Mouse (Mus musculus): Measurements from ENCODE around the gene Cnppd1. TPM values are rescaled to one million over a fixed set of nuclear protein-coding genes. Genes with fewer than 3 reads are reported as not detected.

The Cnppd1 gene
- total and polyA plus RNA-seq, 3 experiments, result 12.3 to 47.2 (median 16.2) TPM

GRCm38 (mm10) chr1:75122211-75122610 is 20.3 kb downstream of the Cnppd1 start:
- Histone ChIP-seq H3K27ac (ENCODE audit: insufficient read depth, low read depth) (no peak overlapping the region), H3K36me3 (replicated peaks in 1 of 2; ENCODE audit: control insufficient read depth in 1 of 2, insufficient read depth in 1 of 2, low read length in 1 of 2) (no peaks in the 10 kb centered on the region), H3K9ac (ENCODE audit: insufficient read depth, low read depth) (no peak overlapping the region), H3K79me2 (replicated peaks; ENCODE audit: control insufficient read depth, extremely low read depth, insufficient read depth, poor library complexity, severe bottlenecking) (no peaks in the 10 kb centered on the region), H3K9me3 (replicated peaks; ENCODE audit: low read length) (no peaks in the 10 kb centered on the region), H3K27me3 (replicated peaks) (no peaks in the 10 kb centered on the region), H3K4me3 (replicated peaks in 1 of 3; ENCODE audit: low read depth in 2 of 3, low read length in 2 of 3, poor library complexity in 1 of 3) (no peak overlapping the region), H3K4me2 (ENCODE audit: insufficient read depth, low read depth, poor library complexity, severe bottlenecking) (no peak overlapping the region), H3K4me1 (ENCODE audit: control insufficient read depth in 1 of 2, insufficient read depth in 2 of 2) (peaks cover 9 to 16% of the 10 kb centered on the region in 2 experiments)
- no peak for TF ChIP-seq TBP (conservative IDR thresholded peaks at IDR 0.05; ENCODE audit: low read depth, low read length)
- no peak for TF ChIP-seq ZMIZ1 (IDR thresholded peaks at IDR 0.05; ENCODE audit: low read depth, low read length)
- TF ChIP-seq RAD21 (IDR thresholded peaks at IDR 0.05; ENCODE audit: low read depth, low read length), result peak; percentile 74
- TF ChIP-seq E2F4 (IDR thresholded peaks at IDR 0.05; ENCODE audit: insufficient replicate concordance, low read depth, low read length), result no peak
- 0 out of 2 replicates have a peak, but pooled peaks have one; percentile 28 for TF ChIP-seq MYC (IDR thresholded peaks at IDR 0.05; ENCODE audit: low read depth, low read length)
- no peak for TF ChIP-seq PAX5 (IDR thresholded peaks at IDR 0.05; ENCODE audit: low read length)
- no peak for TF ChIP-seq ZKSCAN1 (IDR thresholded peaks at IDR 0.05; ENCODE audit: borderline replicate concordance, low read depth, low read length)
- peak; percentile 34 to 71; a peak in 3 of 4 replicates for TF ChIP-seq CTCF (conservative IDR thresholded peaks at IDR 0.05 in 1 of 2, IDR thresholded peaks at IDR 0.05 in 1 of 2; ENCODE audit: low read depth in 2 of 2, low read length in 2 of 2)
- TF ChIP-seq SMC3 (IDR thresholded peaks at IDR 0.05; ENCODE audit: low read depth, low read length), result peak; percentile 48
- no peak for TF ChIP-seq SIN3A (IDR thresholded peaks at IDR 0.05; ENCODE audit: low read length)
- no peak for TF ChIP-seq CHD2 (IDR thresholded peaks at IDR 0.05; ENCODE audit: low read length)
- TF ChIP-seq GABPA (IDR thresholded peaks at IDR 0.05; ENCODE audit: insufficient replicate concordance, low read depth, low read length), result no peak
- no peak for DNase-seq (ENCODE audit: extremely low read depth)
- dilution Hi-C loops (cut with MboI; ENCODE audit: extremely low pct_ligation_motif_present, extremely low pct_unique_long_range_greater_than_20kb, low sequenced_read_pairs), result no loop called here
- in situ Hi-C loops (cut with MboI; ENCODE audit: low pct_ligation_motif_present, low pct_unique_long_range_greater_than_20kb, low sequenced_read_pairs), result no loop called here

Other genes starting within 250 kb of the Cnppd1 start
- gene Cryba2, start 249.6 kb downstream of the Cnppd1 start, total RNA-seq (2012; rRNA removed), result 0.55 TPM in 1 of 2 replicates, not detected in the other
- not detected in 2 replicates for gene Cryba2, start 249.6 kb downstream of the Cnppd1 start, total RNA-seq (2014; rRNA removed)
- gene Cryba2, start 249.6 kb downstream of the Cnppd1 start, polyA plus RNA-seq (2012; ENCODE audit: insufficient read length, low read depth), result 0.30 and 0.78 TPM in 2 replicates
- not detected in 2 replicates for gene Cfap65, start 207.1 kb downstream of the Cnppd1 start, total RNA-seq (2012; rRNA removed)
- gene Cfap65, start 207.1 kb downstream of the Cnppd1 start, total RNA-seq (2014; rRNA removed), result 0.04 TPM in 1 of 2 replicates, not detected in the other
- gene Cfap65, start 207.1 kb downstream of the Cnppd1 start, polyA plus RNA-seq (2012; ENCODE audit: insufficient read length, low read depth), result not detected in 2 replicates
- not detected in 2 replicates for gene Ihh, start 191.0 kb downstream of the Cnppd1 start, total RNA-seq (2012; rRNA removed)
- gene Ihh, start 191.0 kb downstream of the Cnppd1 start, total RNA-seq (2014; rRNA removed), result not detected in 2 replicates
- gene Ihh, start 191.0 kb downstream of the Cnppd1 start, polyA plus RNA-seq (2012; ENCODE audit: insufficient read length, low read depth), result not detected in 2 replicates
- gene Nhej1, start 17.5 kb downstream of the Cnppd1 start, total RNA-seq (2012; rRNA removed), result 2.8 and 3.4 TPM in 2 replicates
- 3.7 and 4.4 TPM in 2 replicates for gene Nhej1, start 17.5 kb downstream of the Cnppd1 start, total RNA-seq (2014; rRNA removed)
- gene Nhej1, start 17.5 kb downstream of the Cnppd1 start, polyA plus RNA-seq (2012; ENCODE audit: insufficient read length, low read depth), result 4.0 and 4.2 TPM in 2 replicates
- gene Slc23a3, start 8.8 kb downstream of the Cnppd1 start, total RNA-seq (2012; rRNA removed), result not detected in 2 replicates
- not detected in 2 replicates for gene Slc23a3, start 8.8 kb downstream of the Cnppd1 start, total RNA-seq (2014; rRNA removed)
- not detected in 2 replicates for gene Slc23a3, start 8.8 kb downstream of the Cnppd1 start, polyA plus RNA-seq (2012; ENCODE audit: insufficient read length, low read depth)
- 26.5 and 27.9 TPM in 2 replicates for gene Retreg2, start 67 bp upstream of the Cnppd1 start, total RNA-seq (2012; rRNA removed)
- gene Retreg2, start 67 bp upstream of the Cnppd1 start, total RNA-seq (2014; rRNA removed), result 12.8 and 14.6 TPM in 2 replicates
- gene Retreg2, start 67 bp upstream of the Cnppd1 start, polyA plus RNA-seq (2012; ENCODE audit: insufficient read length, low read depth), result 24.1 and 27.9 TPM in 2 replicates
- 30.5 and 40.7 TPM in 2 replicates for gene Zfand2b, start 25.9 kb upstream of the Cnppd1 start, total RNA-seq (2012; rRNA removed)
- 14.1 and 15.7 TPM in 2 replicates for gene Zfand2b, start 25.9 kb upstream of the Cnppd1 start, total RNA-seq (2014; rRNA removed)
- gene Zfand2b, start 25.9 kb upstream of the Cnppd1 start, polyA plus RNA-seq (2012; ENCODE audit: insufficient read length, low read depth), result 19.5 and 20.9 TPM in 2 replicates
- 26.0 and 29.0 TPM in 2 replicates for gene Abcb6, start 37.7 kb upstream of the Cnppd1 start, total RNA-seq (2012; rRNA removed)
- 15.5 and 20.1 TPM in 2 replicates for gene Abcb6, start 37.7 kb upstream of the Cnppd1 start, total RNA-seq (2014; rRNA removed)
- gene Abcb6, start 37.7 kb upstream of the Cnppd1 start, polyA plus RNA-seq (2012; ENCODE audit: insufficient read length, low read depth), result 19.2 and 22.3 TPM in 2 replicates
- 13.2 and 19.6 TPM in 2 replicates for gene Ankzf1, start 49.4 kb upstream of the Cnppd1 start, total RNA-seq (2012; rRNA removed)
- 20.4 and 21.1 TPM in 2 replicates for gene Ankzf1, start 49.4 kb upstream of the Cnppd1 start, total RNA-seq (2014; rRNA removed)
- gene Ankzf1, start 49.4 kb upstream of the Cnppd1 start, polyA plus RNA-seq (2012; ENCODE audit: insufficient read length, low read depth), result 13.3 TPM in 2 replicates
- gene Atg9a, start 49.5 kb upstream of the Cnppd1 start, total RNA-seq (2012; rRNA removed), result 9.2 and 15.6 TPM in 2 replicates
- 4.4 and 6.1 TPM in 2 replicates for gene Atg9a, start 49.5 kb upstream of the Cnppd1 start, total RNA-seq (2014; rRNA removed)
- gene Atg9a, start 49.5 kb upstream of the Cnppd1 start, polyA plus RNA-seq (2012; ENCODE audit: insufficient read length, low read depth), result 10.1 and 12.9 TPM in 2 replicates
- 3.6 and 4.6 TPM in 2 replicates for gene Glb1l, start 68.1 kb upstream of the Cnppd1 start, total RNA-seq (2012; rRNA removed)
- gene Glb1l, start 68.1 kb upstream of the Cnppd1 start, total RNA-seq (2014; rRNA removed), result 2.4 and 5.0 TPM in 2 replicates
- 10.0 and 10.8 TPM in 2 replicates for gene Glb1l, start 68.1 kb upstream of the Cnppd1 start, polyA plus RNA-seq (2012; ENCODE audit: insufficient read length, low read depth)
- gene Stk16, start 68.1 kb upstream of the Cnppd1 start, total RNA-seq (2012; rRNA removed), result 48.6 and 64.1 TPM in 2 replicates
- 58.2 and 60.6 TPM in 2 replicates for gene Stk16, start 68.1 kb upstream of the Cnppd1 start, total RNA-seq (2014; rRNA removed)
- 61.4 and 67.3 TPM in 2 replicates for gene Stk16, start 68.1 kb upstream of the Cnppd1 start, polyA plus RNA-seq (2012; ENCODE audit: insufficient read length, low read depth)
- 180 and 259 TPM in 2 replicates for gene Tuba4a, start 77.2 kb upstream of the Cnppd1 start, total RNA-seq (2012; rRNA removed)
- 168 and 192 TPM in 2 replicates for gene Tuba4a, start 77.2 kb upstream of the Cnppd1 start, total RNA-seq (2014; rRNA removed)
- 259 and 294 TPM in 2 replicates for gene Tuba4a, start 77.2 kb upstream of the Cnppd1 start, polyA plus RNA-seq (2012; ENCODE audit: insufficient read length, low read depth)
- 0.30 TPM in 1 of 2 replicates, not detected in the other for gene A630095N17Rik, start 89.4 kb upstream of the Cnppd1 start, total RNA-seq (2012; rRNA removed)
- gene A630095N17Rik, start 89.4 kb upstream of the Cnppd1 start, total RNA-seq (2014; rRNA removed), result 0.74 and 1.4 TPM in 2 replicates
- gene A630095N17Rik, start 89.4 kb upstream of the Cnppd1 start, polyA plus RNA-seq (2012; ENCODE audit: insufficient read length, low read depth), result 0.74 and 0.78 TPM in 2 replicates
- gene Dnajb2, start 93.7 kb upstream of the Cnppd1 start, total RNA-seq (2012; rRNA removed), result 13.8 and 14.7 TPM in 2 replicates
- 4.6 and 6.8 TPM in 2 replicates for gene Dnajb2, start 93.7 kb upstream of the Cnppd1 start, total RNA-seq (2014; rRNA removed)
- 15.2 and 15.3 TPM in 2 replicates for gene Dnajb2, start 93.7 kb upstream of the Cnppd1 start, polyA plus RNA-seq (2012; ENCODE audit: insufficient read length, low read depth)
- 0.04 TPM in 1 of 2 replicates, not detected in the other for gene Ptprn, start 121.8 kb upstream of the Cnppd1 start, total RNA-seq (2012; rRNA removed)
- not detected in 2 replicates for gene Ptprn, start 121.8 kb upstream of the Cnppd1 start, total RNA-seq (2014; rRNA removed)
- 0.16 TPM in 1 of 2 replicates, not detected in the other for gene Ptprn, start 121.8 kb upstream of the Cnppd1 start, polyA plus RNA-seq (2012; ENCODE audit: insufficient read length, low read depth)
- not detected in 2 replicates for gene Resp18, start 135.7 kb upstream of the Cnppd1 start, total RNA-seq (2012; rRNA removed)
- not detected in 2 replicates for gene Resp18, start 135.7 kb upstream of the Cnppd1 start, total RNA-seq (2014; rRNA removed)
- gene Resp18, start 135.7 kb upstream of the Cnppd1 start, polyA plus RNA-seq (2012; ENCODE audit: insufficient read length, low read depth), result not detected in 2 replicates
- gene Dnpep, start 175.3 kb upstream of the Cnppd1 start, total RNA-seq (2012; rRNA removed), result 67.3 and 73.8 TPM in 2 replicates
- 48.4 and 50.4 TPM in 2 replicates for gene Dnpep, start 175.3 kb upstream of the Cnppd1 start, total RNA-seq (2014; rRNA removed)
- gene Dnpep, start 175.3 kb upstream of the Cnppd1 start, polyA plus RNA-seq (2012; ENCODE audit: insufficient read length, low read depth), result 35.0 and 39.8 TPM in 2 replicates
- 9.1 and 9.3 TPM in 2 replicates for gene Des, start 217.6 kb upstream of the Cnppd1 start, total RNA-seq (2012; rRNA removed)
- gene Des, start 217.6 kb upstream of the Cnppd1 start, total RNA-seq (2014; rRNA removed), result 10.0 and 11.7 TPM in 2 replicates
- gene Des, start 217.6 kb upstream of the Cnppd1 start, polyA plus RNA-seq (2012; ENCODE audit: insufficient read length, low read depth), result 18.9 and 20.9 TPM in 2 replicates
- gene Speg, start 232.6 kb upstream of the Cnppd1 start, total RNA-seq (2012; rRNA removed), result 14.2 and 18.8 TPM in 2 replicates
- gene Speg, start 232.6 kb upstream of the Cnppd1 start, total RNA-seq (2014; rRNA removed), result 13.0 and 13.1 TPM in 2 replicates
- gene Speg, start 232.6 kb upstream of the Cnppd1 start, polyA plus RNA-seq (2012; ENCODE audit: insufficient read length, low read depth), result 30.7 and 31.7 TPM in 2 replicates